Mouse (Mus musculus) cerebellum, adult (tissue): ENCODE results near the gene Fam72a.
"Not testable (repeated sequence)": the region's sequence is repeated elsewhere in the genome, so short reads cannot be mapped to it uniquely, and the experiment has no call there.

Experiments used
- ATAC-seq: cut with Nextera tagmentation; 2 replicates; pipeline ENCODE4 v1.9.2; 2017; ENCODE audit warnings: mild to moderate bottlenecking, moderate library complexity, mixed read lengths; ENCODE audit not compliant: insufficient number of reproducible peaks, low FRiP score, low TSS enrichment

Fam72a gene

GRCm38 (mm10) chr1:131526371-131527270, 1.1 kb upstream of the Fam72a start:
- peak; percentile 11 for ATAC-seq

- ATAC-seq, result peak; percentile 0; the same call in 1 of the 2 replicates
Measured at GRCm38 (mm10) chr1:131528081-131528507, 391 bp downstream of the Fam72a start.

- ATAC-seq, result no peak
Measured at GRCm38 (mm10) chr1:131528561-131529166, 961 bp downstream of the Fam72a start.

- ATAC-seq, result no peak
Measured at GRCm38 (mm10) chr1:131539771-131540170, 12.1 kb downstream of the Fam72a start.

- no peak for ATAC-seq
Measured at GRCm38 (mm10) chr1:131540795-131541194, 13.1 kb downstream of the Fam72a start.

- ATAC-seq, result no peak
Measured at GRCm38 (mm10) chr1:131541431-131541830, 13.7 kb downstream of the Fam72a start.

GRCm38 (mm10) chr1:131541903-131542302, 14.2 kb downstream of the Fam72a start:
- ATAC-seq, result no peak

GRCm38 (mm10) chr1:131543886-131544565, 16.3 kb downstream of the Fam72a start:
- peak; percentile 93 for ATAC-seq

GRCm38 (mm10) chr1:131546798-131547690, 19.3 kb downstream of the Fam72a start:
- no peak for ATAC-seq

- ATAC-seq, result no peak
Measured at GRCm38 (mm10) chr1:131548494-131549365, 21.0 kb downstream of the Fam72a start.

- ATAC-seq, result no peak
Measured at GRCm38 (mm10) chr1:131551956-131552355, 24.3 kb downstream of the Fam72a start.

- no peak for ATAC-seq
Measured at GRCm38 (mm10) chr1:131553428-131553827, 25.7 kb downstream of the Fam72a start.

- ATAC-seq, result peak; percentile 89
Measured at GRCm38 (mm10) chr1:131555042-131555812, 27.5 kb downstream of the Fam72a start.

- ATAC-seq, result no peak
Measured at GRCm38 (mm10) chr1:131560500-131560899, 32.8 kb downstream of the Fam72a start.

- ATAC-seq, result no peak
Measured at GRCm38 (mm10) chr1:131562081-131562480, 34.4 kb downstream of the Fam72a start.

GRCm38 (mm10) chr1:131566056-131566455, 38.4 kb downstream of the Fam72a start:
- not testable (repeated sequence) for ATAC-seq

- ATAC-seq, result no peak
Measured at GRCm38 (mm10) chr1:131569721-131570120, 42.0 kb downstream of the Fam72a start.

GRCm38 (mm10) chr1:131570391-131570790, 42.7 kb downstream of the Fam72a start:
- ATAC-seq, result no peak
